Mouse (Mus musculus): ENCODE results near the gene Lilra6.
"Not testable (repeated sequence)": the region's sequence is repeated elsewhere in the genome, so short reads cannot be mapped to it uniquely, and the experiment has no call there.

Gene Lilra6

DNA sequence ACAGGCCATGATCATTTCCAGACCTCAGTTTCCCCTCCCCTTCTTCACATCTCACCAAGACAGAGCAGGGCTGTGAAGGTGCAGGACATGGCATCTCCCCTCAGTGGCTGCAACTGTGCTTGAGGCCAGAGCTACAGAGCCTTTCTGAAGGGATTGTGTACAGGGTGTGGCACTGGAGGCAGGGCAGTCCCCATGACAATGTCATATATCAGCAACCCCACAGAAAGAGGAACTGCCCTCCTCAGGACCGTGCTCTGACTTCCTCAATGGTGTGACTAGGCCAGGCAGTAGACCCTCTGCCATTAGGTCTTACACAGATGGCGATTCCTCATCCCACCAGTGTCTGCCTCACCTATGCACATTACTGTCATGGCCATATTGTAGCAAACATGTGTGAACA is at the start of gene Lilra6:
Gene Lilra6, minus strand, starts transcription at position 117 of the 400 bp plus-strand sequence.
- DNase-seq = not testable (repeated sequence)

DNA sequence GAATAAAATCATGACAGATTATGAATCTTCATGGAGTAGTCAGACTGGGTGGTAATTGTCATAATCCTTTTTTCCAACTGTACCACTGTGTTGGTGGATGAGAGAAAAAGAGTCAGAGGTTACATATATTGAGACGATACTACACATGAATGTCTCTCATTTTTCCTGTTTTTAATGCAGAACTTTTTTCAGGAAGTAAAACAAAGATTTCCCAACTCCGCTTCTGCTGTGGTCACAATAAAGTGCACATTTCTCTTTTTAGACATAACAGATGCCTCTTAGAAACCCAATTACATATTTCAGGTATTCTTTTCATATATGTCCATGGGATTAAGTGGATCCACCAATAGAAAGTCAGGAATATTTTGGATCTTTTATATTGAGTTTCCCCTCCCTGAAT is 46.7 kb upstream of the Lilra6 start:
- no peak for DNase-seq

DNA sequence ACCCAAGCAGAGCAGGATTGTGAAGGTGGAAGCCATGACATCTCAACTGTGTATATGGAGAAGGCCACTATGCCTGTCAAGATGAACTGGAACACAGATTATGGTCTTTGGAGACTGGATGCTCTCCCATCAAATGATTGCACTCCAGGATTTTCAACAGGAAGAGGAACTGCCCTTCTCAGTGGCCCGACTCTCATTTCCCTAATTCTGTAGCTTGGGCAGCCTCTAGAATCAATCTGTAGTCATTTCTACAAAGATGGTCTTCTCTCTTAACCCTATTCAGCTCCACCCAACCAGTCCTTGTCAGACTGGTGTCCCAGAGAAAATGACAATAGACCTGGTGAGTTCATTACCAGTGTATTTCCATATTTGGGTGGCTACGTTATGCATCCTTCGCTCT is 42.1 kb upstream of the Lilra6 start:
- no peak for DNase-seq

DNA sequence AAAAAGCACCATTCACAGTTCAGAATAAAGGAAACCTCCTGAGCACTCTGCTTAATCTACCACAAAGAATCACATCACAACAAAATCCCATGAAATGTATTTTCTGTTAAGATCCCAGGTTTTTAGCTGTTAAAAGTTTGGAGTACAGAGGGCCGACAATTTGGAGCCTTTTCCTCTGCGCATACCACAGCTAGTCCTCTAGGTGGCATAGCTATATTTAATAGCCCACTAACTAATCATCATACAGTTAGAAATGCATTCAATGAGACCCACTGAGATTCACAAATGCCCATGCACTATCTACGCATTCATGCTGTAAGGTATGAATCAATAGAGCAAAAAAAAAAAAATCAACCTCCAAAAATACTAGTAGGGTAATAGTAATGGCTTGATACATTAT is 33.9 kb upstream of the Lilra6 start:
- DNase-seq = no peak

DNA sequence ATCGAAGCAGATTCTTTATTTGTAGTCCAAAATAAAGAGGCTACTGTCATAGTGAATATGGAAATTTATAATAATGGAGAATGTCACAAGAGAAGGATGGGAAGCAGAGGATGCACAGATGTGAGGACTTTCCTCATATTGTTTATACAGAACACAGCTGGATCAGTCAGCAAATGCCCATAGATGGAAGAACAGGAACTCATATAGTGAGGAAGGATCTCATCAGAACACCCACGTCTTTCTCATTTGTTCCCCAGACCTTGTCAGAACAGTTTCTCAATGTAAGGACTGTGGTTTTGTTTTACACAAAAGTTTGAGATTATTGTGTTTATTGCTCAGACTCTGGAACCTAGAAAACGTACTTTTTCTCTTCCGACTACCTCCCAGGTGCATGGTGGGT is 32.9 kb upstream of the Lilra6 start:
- no peak for DNase-seq

DNA sequence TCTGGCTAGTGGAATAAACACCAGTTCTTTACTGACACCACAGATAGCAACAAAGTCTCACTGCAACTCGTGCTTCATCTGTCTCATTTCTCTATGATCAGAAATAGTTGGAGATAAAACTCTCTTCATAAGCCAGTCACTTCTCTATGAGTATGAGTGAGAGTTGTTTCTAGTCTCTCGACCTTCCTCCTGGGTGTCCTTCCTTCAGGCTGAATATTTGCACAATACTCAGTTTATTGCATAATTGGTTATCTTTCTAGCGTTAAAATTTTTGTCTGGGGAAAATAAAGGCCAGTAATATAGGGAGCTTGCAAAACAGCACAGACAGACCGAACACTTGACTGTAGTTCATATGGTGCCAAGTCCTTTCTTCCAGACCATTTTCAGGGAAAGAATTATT is 30.8 kb upstream of the Lilra6 start:
- DNase-seq = no peak

DNA sequence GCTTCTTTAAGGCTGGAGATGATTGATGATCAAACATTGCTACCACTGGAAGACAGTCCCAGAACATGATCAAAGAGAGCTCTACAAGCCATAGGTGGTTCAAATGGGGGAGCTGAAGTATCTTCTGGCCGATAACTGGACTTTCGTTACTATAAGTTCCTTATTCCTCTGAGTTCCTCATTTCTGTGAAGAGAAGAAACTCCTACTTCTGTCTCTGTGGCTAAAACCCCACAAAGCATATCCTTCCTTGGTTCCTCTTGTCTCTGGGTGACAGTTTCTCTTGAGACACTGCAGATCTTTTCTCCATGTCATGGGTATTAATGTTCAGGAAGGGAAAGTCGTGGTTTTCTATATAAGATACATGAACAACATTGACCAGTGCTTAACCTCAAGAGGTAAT is 25.6 kb upstream of the Lilra6 start:
- no peak for DNase-seq

DNA sequence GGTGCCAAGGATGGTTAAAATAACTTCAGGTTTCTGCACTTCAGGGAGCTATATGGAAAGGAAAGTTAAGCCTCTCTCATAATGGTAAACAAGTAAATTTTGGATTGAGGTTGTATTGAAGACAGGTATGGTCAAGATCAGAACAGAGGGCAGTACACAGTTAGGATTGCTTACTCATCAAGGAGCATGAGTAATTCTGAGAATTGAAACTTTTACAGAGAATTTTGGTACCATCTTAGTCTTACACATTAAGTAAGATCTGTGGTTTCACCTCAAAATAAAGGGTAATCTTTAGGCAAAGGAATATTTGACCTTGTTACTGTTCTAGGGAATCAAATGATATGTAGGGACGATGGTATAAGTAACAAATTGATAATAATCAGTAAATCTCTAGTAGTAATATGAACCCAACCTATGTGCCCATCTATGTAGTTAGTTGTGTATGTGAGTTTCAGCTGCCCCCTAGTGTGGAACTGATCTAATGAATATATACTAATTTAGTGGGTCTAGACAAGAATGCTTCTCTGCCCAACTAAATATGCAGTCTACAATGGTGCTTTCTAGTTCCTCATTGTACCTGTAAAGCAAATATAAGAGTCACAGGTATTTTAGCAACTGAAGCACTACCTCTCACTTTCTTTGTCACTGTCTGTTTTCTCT is 24.7 kb upstream of the Lilra6 start:
- DNase-seq = no peak

DNA sequence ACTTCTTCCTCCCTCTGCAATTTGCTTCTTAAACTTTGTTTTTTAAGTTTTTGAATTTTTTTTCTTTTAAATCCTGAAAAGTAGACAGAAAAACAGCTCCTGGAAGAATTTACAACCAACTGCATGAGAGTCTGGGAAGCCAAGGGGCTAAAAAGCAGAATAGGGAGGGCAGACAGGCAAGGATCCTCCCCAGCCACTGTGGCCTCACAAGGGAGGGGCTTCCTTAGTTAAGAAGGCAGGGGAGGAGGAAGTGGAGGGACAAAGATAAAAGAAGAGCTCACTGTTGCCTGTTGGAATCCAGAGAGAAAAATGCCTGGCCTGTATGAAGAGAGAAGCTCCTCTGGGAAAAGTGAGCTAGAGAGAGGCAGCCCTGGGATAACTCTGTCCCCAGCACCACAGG is 20.2 kb upstream of the Lilra6 start:
- DNase-seq = not testable (repeated sequence)

DNA sequence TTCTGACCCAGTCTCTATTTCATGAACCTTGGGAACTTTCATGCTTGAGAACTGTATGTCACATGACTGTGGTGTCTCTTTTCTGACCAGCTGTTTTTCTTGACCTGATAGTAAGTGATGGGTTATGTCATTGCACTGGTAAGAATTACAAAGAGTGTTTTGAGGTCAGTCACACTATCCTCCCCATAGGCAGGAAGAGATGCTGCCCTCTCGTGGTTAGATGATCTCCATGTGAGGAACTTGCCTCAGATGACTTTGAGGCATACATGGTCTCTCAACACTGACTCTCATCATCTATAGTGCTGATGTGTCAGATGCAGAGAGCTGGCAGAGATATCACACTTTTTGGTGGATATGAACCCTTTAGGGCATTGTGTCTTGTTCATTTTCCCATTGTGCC is 11.6 kb downstream of the Lilra6 start:
- DNase-seq = no peak

DNA sequence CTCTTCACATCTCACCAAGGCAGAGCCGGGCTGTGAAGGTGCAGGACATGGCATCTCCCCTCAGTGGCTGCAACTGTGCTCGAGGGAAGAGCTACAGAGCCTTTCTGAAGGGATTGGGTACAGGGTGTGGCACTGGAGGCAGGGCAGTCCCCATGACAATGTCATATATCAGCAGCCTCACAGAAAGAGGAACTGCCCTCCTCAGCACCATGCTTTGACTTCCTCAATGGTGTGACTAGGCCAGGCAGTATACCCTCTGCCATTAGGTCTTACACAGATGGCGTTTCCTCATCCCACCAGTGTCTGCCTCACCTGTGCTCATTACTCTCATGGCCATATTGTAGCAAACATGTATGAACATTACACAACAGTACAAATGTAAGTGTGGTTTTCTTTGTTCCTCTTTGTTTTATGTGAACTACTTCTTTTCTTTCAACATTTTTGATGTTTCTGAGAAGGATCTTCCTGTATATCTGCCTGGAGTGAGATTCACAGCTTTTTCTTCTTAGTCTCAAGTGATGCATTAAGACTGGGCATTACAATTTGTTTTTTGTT is 17.2 kb downstream of the Lilra6 start, which contains the start of gene Gm14548:
Gene Gm14548, minus strand, starts transcription at position 85 of the 555 bp plus-strand sequence.
- not testable (repeated sequence) for DNase-seq

DNA sequence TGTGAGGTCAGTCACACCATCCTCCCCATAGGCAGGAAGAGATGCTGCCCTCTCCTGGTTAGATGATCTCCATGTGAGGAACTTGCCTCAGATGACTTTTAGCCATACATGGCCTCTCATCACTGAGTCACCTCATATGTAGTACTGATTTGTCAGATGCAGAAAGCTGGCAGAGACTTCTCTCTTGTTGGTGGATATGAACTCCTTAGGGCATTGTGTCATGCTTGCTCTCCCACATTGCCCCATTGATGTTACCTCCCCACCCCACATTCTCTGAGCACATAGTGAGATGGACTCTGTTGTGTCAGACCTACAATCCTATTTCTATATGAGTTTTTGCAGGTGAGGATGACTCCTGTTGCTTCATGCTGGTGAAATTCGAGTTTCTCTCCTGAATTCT is 40.3 kb downstream of the Lilra6 start:
- DNase-seq = not testable (repeated sequence)

Measured in kidney, postnatal 14 days (tissue).